Comparison of ENCODE assay signal across 10 mouse cellular contexts in genomic region chr9:53890075-53890474, GRCm38 (mm10). TPM values are rescaled to one million over a fixed set of nuclear protein-coding genes. Genes with fewer than 3 reads are reported as not detected.
DNase-seq lines count a peak whose midpoint lies in the region; ATAC-seq and TF ChIP-seq lines count a peak whose summit lies in the region.
"Had no signal": no experiment of that assay in that cellular context is flagged by ENCODE, and none has a peak within 500 bp of the region (broad histone marks: within the 10 kb centered on the region; RNA-seq: fewer than 3 reads in every experiment).

No protein-coding gene starts in this region.

- TF ChIP-seq EP300 in lung, postnatal 0 days (IDR thresholded peaks at IDR 0.05): no peak

- H3K27me3 ChIP-seq in lung, postnatal 0 days (replicated peaks; ENCODE audit: insufficient read depth, low read length): no peaks in the 10 kb centered on the region
- no peaks in the 10 kb centered on the region for H3K27me3 ChIP-seq in midbrain, embryonic 15.5 days (replicated peaks)
- H3K27me3 ChIP-seq: liver, embryonic 13.5 days; stomach, embryonic 15.5 days had no signal

- no peaks in the 10 kb centered on the region for H3K9me3 ChIP-seq in lung, postnatal 0 days (ENCODE audit: low read length)
- H3K9me3 ChIP-seq in midbrain, embryonic 15.5 days: no peaks in the 10 kb centered on the region
- H3K9me3 ChIP-seq: liver, embryonic 13.5 days; stomach, embryonic 15.5 days had no signal

- no peaks in the 10 kb centered on the region for H3K4me1 ChIP-seq in lung, postnatal 0 days (ENCODE audit: insufficient read depth, low read depth, low read length)
- H3K4me1 ChIP-seq in lung, adult 2 months (ENCODE audit: control insufficient read depth, insufficient read depth, low read length): no peaks in the 10 kb centered on the region
- H3K4me1 ChIP-seq in cortical plate, adult 2 months (ENCODE audit: control insufficient read depth, insufficient read depth, low read length): no peaks in the 10 kb centered on the region
- no peaks in the 10 kb centered on the region for H3K4me1 ChIP-seq in midbrain, embryonic 15.5 days
- H3K4me1 ChIP-seq: liver, embryonic 13.5 days; stomach, embryonic 15.5 days had no signal

- WGBS in lung, postnatal 0 days: 11% methylated on average over 1 of the region's 1 CpGs
- 8% methylated on average over 1 of the region's 1 CpGs for WGBS in lung, adult 2 months
- WGBS in midbrain, embryonic 15.5 days: 6% methylated on average over 1 of the region's 1 CpGs

- no peaks in the 10 kb centered on the region for H3K36me3 ChIP-seq in lung, postnatal 0 days (ENCODE audit: insufficient read depth, low read length)
- no peaks in the 10 kb centered on the region for H3K36me3 ChIP-seq in midbrain, embryonic 15.5 days (replicated peaks)
- H3K36me3 ChIP-seq: liver, embryonic 13.5 days; stomach, embryonic 15.5 days had no signal

- H3K4me2 ChIP-seq in lung, postnatal 0 days (replicated peaks; ENCODE audit: low read depth, low read length): no peak overlapping the region
- no peak overlapping the region for H3K4me2 ChIP-seq in midbrain, embryonic 15.5 days
- H3K4me2 ChIP-seq: liver, embryonic 13.5 days; stomach, embryonic 15.5 days had no signal

- ATAC-seq in lung, postnatal 0 days: no peak
- ATAC-seq in midbrain, embryonic 15.5 days (replicated peaks): 0 out of 2 replicates have a peak, but pooled peaks have one; percentile 60
- ATAC-seq in inflammation-experienced regulatory T-cells, adult 6 months: no peak

- TF ChIP-seq CTCF in lung, postnatal 0 days (IDR thresholded peaks at IDR 0.05): peak; percentile 66
- no peak for TF ChIP-seq CTCF in lung, adult 2 months (IDR thresholded peaks at IDR 0.05; ENCODE audit: insufficient read depth, low read length)
- TF ChIP-seq CTCF in cortical plate, adult 2 months (IDR thresholded peaks at IDR 0.05; ENCODE audit: extremely low read depth, insufficient read depth, low read length): peak; percentile 85

- no peak overlapping the region for H3K27ac ChIP-seq in lung, postnatal 0 days (ENCODE audit: low read length)
- no peak overlapping the region for H3K27ac ChIP-seq in cortical plate, adult 2 months (ENCODE audit: insufficient read depth, low read length)
- no peak overlapping the region for H3K27ac ChIP-seq in midbrain, embryonic 15.5 days
- H3K27ac ChIP-seq: liver, embryonic 13.5 days; stomach, embryonic 15.5 days had no signal

- no peak overlapping the region for H3K4me3 ChIP-seq in lung, postnatal 0 days (ENCODE audit: low read depth, low read length)
- H3K4me3 ChIP-seq in lung, adult 2 months (replicated peaks; ENCODE audit: extremely low read depth, low read depth, low read length): no peak overlapping the region
- H3K4me3 ChIP-seq in cortical plate, adult 2 months (ENCODE audit: insufficient read depth, low read length): no peak overlapping the region
- no peak overlapping the region for H3K4me3 ChIP-seq in midbrain, embryonic 15.5 days
- H3K4me3 ChIP-seq: erythroblast, embryonic 14.5 days; liver, embryonic 13.5 days; stomach, embryonic 15.5 days had no signal

- no peak overlapping the region for H3K9ac ChIP-seq in lung, postnatal 0 days (replicated peaks; ENCODE audit: low read depth)
- H3K9ac ChIP-seq in midbrain, embryonic 15.5 days: no peak overlapping the region
- H3K9ac ChIP-seq: liver, embryonic 13.5 days; stomach, embryonic 15.5 days had no signal

- DNase-seq in lung, postnatal 0 days (ENCODE audit: low spot score): peak; percentile 36
- DNase-seq in lung, adult 2 months: no peak
- DNase-seq in adrenal gland, adult 2 months: peak; percentile 13
- peak; percentile 44 to 74 for DNase-seq in kidney, postnatal 36 days
- DNase-seq: liver, embryonic 13.5 days had no signal

- TF ChIP-seq POLR2A in lung, adult 2 months (IDR thresholded peaks at IDR 0.05; ENCODE audit: borderline replicate concordance, extremely low read depth, low read depth, low read length): no peak
- TF ChIP-seq POLR2A in cortical plate, adult 2 months (IDR thresholded peaks at IDR 0.05; ENCODE audit: extremely low read depth, insufficient read depth, low read length): no peak

RNA-seq across cellular contexts. Expression of gene Sln, which starts 40.1 kb away (rescaled TPM):
- 8.6 and 11.0 TPM in 2 replicates for polyA plus RNA-seq in lung, postnatal 0 days (2015; fragmentation: Nextera tagmentation; extraction: Ambion mirVana)
- 32.8 and 84.0 TPM in 2 replicates for polyA plus RNA-seq in lung, adult 2 months (2012; rRNA removed)
- not detected for total RNA-seq in adrenal gland, adult 2 months (2021)
- polyA plus RNA-seq in adrenal gland, adult 2 months (2012; rRNA removed): not detected in 2 replicates
- polyA plus RNA-seq in cortical plate, adult 2 months (2012; rRNA removed): 0.38 and 0.50 TPM in 2 replicates
- 0.26 TPM in 1 of 2 replicates, not detected in the other for polyA plus RNA-seq in midbrain, embryonic 15.5 days (2015; fragmentation: Nextera tagmentation; extraction: Ambion mirVana)
- polyA plus RNA-seq in inflammation-experienced regulatory T-cells, adult 6 months (2017; shearing (Covaris generic)): not detected
- polyA plus RNA-seq: erythroblast, embryonic 14.5 days had no signal
